In the genomic region with DNA sequence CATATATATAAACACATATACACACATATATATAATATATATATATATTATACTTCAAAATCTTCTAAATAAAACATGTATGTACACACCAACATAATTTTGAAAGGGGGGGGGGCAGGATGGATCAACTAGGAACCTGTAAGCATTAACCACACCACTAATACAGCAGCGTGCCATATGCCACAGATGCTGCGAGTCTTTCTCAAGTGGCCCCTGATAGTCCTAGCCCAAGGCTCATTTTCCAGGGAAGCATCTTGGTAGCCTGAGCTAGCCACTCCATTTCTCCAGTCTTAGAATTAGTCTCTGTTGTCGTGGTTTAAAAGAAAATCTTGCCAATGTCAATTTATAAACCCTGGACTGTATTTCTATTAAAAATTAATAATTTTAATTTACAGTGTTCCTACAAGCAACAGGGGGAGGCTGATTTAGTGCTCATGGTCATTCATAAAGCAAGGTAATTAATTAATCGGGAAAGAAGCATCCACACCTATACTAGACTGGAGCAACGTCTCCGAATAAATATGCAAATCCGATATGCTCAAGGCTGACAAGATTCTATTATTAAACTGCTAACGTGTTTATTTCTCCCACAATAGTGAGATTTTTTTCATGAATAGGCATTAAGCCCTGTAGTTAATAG, we compare ENCODE assay signal across 23 mouse cellular contexts. TPM values are rescaled to one million over a fixed set of nuclear protein-coding genes. Genes with fewer than 3 reads are reported as not detected.
DNase-seq lines count a peak whose midpoint lies in the region; ATAC-seq and TF ChIP-seq lines count a peak whose summit lies in the region.
"Had no signal": no experiment of that assay in that cellular context is flagged by ENCODE, and none has a peak within 500 bp of the region (broad histone marks: within the 10 kb centered on the region; RNA-seq: fewer than 3 reads in every experiment).

No protein-coding gene starts in this region.

- ATAC-seq in forebrain, embryonic 13.5 days = peak; percentile 66
- ATAC-seq in hindbrain, embryonic 13.5 days (ENCODE audit: low FRiP score) = peak; percentile 61; the same call in 1 of the 2 replicates
- peak; percentile 51 for ATAC-seq in midbrain, embryonic 16.5 days
- no peak for ATAC-seq in liver, postnatal 0 days
- ATAC-seq: CD4-positive, CD25-positive, alpha-beta regulatory T cell, adult 4 months had no signal

- TF ChIP-seq CTCF in layer of hippocampus, adult 2 months (conservative IDR thresholded peaks at IDR 0.05) = no peak
- TF ChIP-seq CTCF in liver, postnatal 0 days (IDR thresholded peaks at IDR 0.05; ENCODE audit: low read depth) = no peak

- WGBS in forebrain, embryonic 13.5 days = 46% methylated on average over 8 of the region's 8 CpGs
- 66% methylated on average over 8 of the region's 8 CpGs for WGBS in hindbrain, embryonic 13.5 days
- WGBS in midbrain, embryonic 16.5 days = 54% methylated on average over 8 of the region's 8 CpGs
- 85% methylated on average over 8 of the region's 8 CpGs for WGBS in liver, postnatal 0 days (ENCODE audit: insufficient replicate concordance)

- H3K9me3 ChIP-seq in forebrain, embryonic 13.5 days (replicated peaks) = no peaks in the 10 kb centered on the region
- H3K9me3 ChIP-seq in hindbrain, embryonic 13.5 days = no peaks in the 10 kb centered on the region
- no peaks in the 10 kb centered on the region for H3K9me3 ChIP-seq in midbrain, embryonic 16.5 days (replicated peaks; ENCODE audit: control insufficient read depth, low read length, poor library complexity, severe bottlenecking)
- no peaks in the 10 kb centered on the region for H3K9me3 ChIP-seq in liver, postnatal 0 days (ENCODE audit: low read length)
- H3K9me3 ChIP-seq: embryonic facial prominence, embryonic 10.5 days; heart, embryonic 15.5 days; limb, embryonic 15.5 days had no signal

- peaks cover 17% of the 10 kb centered on the region for H3K4me1 ChIP-seq in forebrain, embryonic 13.5 days
- peaks cover 12% of the 10 kb centered on the region for H3K4me1 ChIP-seq in hindbrain, embryonic 13.5 days (replicated peaks)
- peaks cover 10% of the 10 kb centered on the region for H3K4me1 ChIP-seq in midbrain, embryonic 16.5 days (ENCODE audit: control insufficient read depth, insufficient read depth, low read length)
- no peaks in the 10 kb centered on the region for H3K4me1 ChIP-seq in liver, postnatal 0 days (ENCODE audit: insufficient read depth)
- H3K4me1 ChIP-seq: embryonic facial prominence, embryonic 10.5 days; limb, embryonic 15.5 days had no signal

- H3K36me3 ChIP-seq in forebrain, embryonic 13.5 days (ENCODE audit: poor library complexity, severe bottlenecking) = no peaks in the 10 kb centered on the region
- no peaks in the 10 kb centered on the region for H3K36me3 ChIP-seq in hindbrain, embryonic 13.5 days
- H3K36me3 ChIP-seq in midbrain, embryonic 16.5 days (ENCODE audit: control insufficient read depth, insufficient read depth, low read length) = no peaks in the 10 kb centered on the region
- no peaks in the 10 kb centered on the region for H3K36me3 ChIP-seq in liver, postnatal 0 days (replicated peaks; ENCODE audit: insufficient read depth, low read length)
- H3K36me3 ChIP-seq: heart, embryonic 15.5 days had no signal

- H3K4me2 ChIP-seq in forebrain, embryonic 13.5 days = peak overlapping the region; percentile 34
- peak overlapping the region; percentile 36 for H3K4me2 ChIP-seq in hindbrain, embryonic 13.5 days
- H3K4me2 ChIP-seq in midbrain, embryonic 16.5 days (ENCODE audit: low read length) = peak overlapping the region; percentile 40
- H3K4me2 ChIP-seq in liver, postnatal 0 days (ENCODE audit: low read depth, low read length) = no peak overlapping the region
- H3K4me2 ChIP-seq: heart, embryonic 15.5 days; limb, embryonic 15.5 days had no signal

- TF ChIP-seq EP300 in liver, postnatal 0 days (IDR thresholded peaks at IDR 0.05; ENCODE audit: low read depth) = no peak

- no peak overlapping the region for H3K9ac ChIP-seq in forebrain, embryonic 13.5 days
- H3K9ac ChIP-seq in hindbrain, embryonic 13.5 days = no peak overlapping the region
- H3K9ac ChIP-seq in midbrain, embryonic 16.5 days (ENCODE audit: low read depth, low read length) = peak overlapping the region; percentile 11; the same call in 1 of the 2 replicates
- H3K9ac ChIP-seq in liver, postnatal 0 days (replicated peaks) = no peak overlapping the region
- H3K9ac ChIP-seq: heart, embryonic 15.5 days; limb, embryonic 15.5 days; liver, embryonic 14.5 days had no signal

- H3K27ac ChIP-seq in layer of hippocampus, adult 2 months = peak overlapping the region; percentile 56
- peak overlapping the region; percentile 35; the same call in 1 of the 2 replicates for H3K27ac ChIP-seq in forebrain, embryonic 13.5 days
- H3K27ac ChIP-seq in hindbrain, embryonic 13.5 days = no peak overlapping the region
- H3K27ac ChIP-seq in midbrain, embryonic 16.5 days (ENCODE audit: low read length) = no peak overlapping the region
- H3K27ac ChIP-seq in liver, postnatal 0 days (ENCODE audit: low read depth) = no peak overlapping the region
- H3K27ac ChIP-seq: embryonic facial prominence, embryonic 10.5 days; heart, embryonic 15.5 days; left cerebral cortex, adult 2 months; limb, embryonic 15.5 days; liver, embryonic 14.5 days had no signal

- DNase-seq in layer of hippocampus, adult 2 months (ENCODE audit: low spot score in 2 of 2) = no peak
- no peak for DNase-seq in layer of hippocampus, adult 18-20 months (ENCODE audit: low spot score in 2 of 2)
- no peak for DNase-seq in liver, postnatal 0 days
- no peak for DNase-seq in adrenal gland, adult 18-20 months (ENCODE audit: low spot score in 2 of 2)
- no peak for DNase-seq in kidney, adult 8-10 months
- DNase-seq: adrenal gland, postnatal 25 days; cerebellum, adult 11 months; cerebellum, postnatal 10 days; heart, postnatal 36 days; kidney, postnatal 4 days; left cerebral cortex, postnatal 4 days; lung, postnatal 4 days had no signal

- no peaks in the 10 kb centered on the region for H3K27me3 ChIP-seq in forebrain, embryonic 13.5 days
- H3K27me3 ChIP-seq in hindbrain, embryonic 13.5 days = no peaks in the 10 kb centered on the region
- H3K27me3 ChIP-seq in midbrain, embryonic 16.5 days (ENCODE audit: control insufficient read depth, insufficient read depth, low read depth, low read length) = no peaks in the 10 kb centered on the region
- no peaks in the 10 kb centered on the region for H3K27me3 ChIP-seq in liver, postnatal 0 days (ENCODE audit: insufficient read depth, low read length)
- H3K27me3 ChIP-seq: heart, embryonic 15.5 days; limb, embryonic 15.5 days had no signal

- H3K4me3 ChIP-seq in layer of hippocampus, adult 2 months = peak overlapping the region; percentile 39
- no peak overlapping the region for H3K4me3 ChIP-seq in forebrain, embryonic 13.5 days
- no peak overlapping the region for H3K4me3 ChIP-seq in hindbrain, embryonic 13.5 days
- H3K4me3 ChIP-seq in midbrain, embryonic 16.5 days (ENCODE audit: low read depth, low read length) = peak overlapping the region; percentile 15; the same call in 1 of the 2 replicates
- H3K4me3 ChIP-seq in liver, postnatal 0 days (ENCODE audit: low read depth, low read length) = no peak overlapping the region
- H3K4me3 ChIP-seq: embryonic facial prominence, embryonic 10.5 days; heart, embryonic 15.5 days; left cerebral cortex, adult 2 months; limb, embryonic 15.5 days had no signal

RNA-seq across cellular contexts. Expression of a gene that starts 27.8 kb away (rescaled TPM):
- total RNA-seq in layer of hippocampus, adult 2 months (2021) = 10 to 100 TPM; 75.5 to 76.5 TPM
- 10 to 100 TPM; 74.9 to 77.3 TPM for total RNA-seq in layer of hippocampus, adult 18-20 months (2021)
- 26.0 and 36.3 TPM in 2 replicates for polyA plus RNA-seq in forebrain, embryonic 13.5 days (2015; fragmentation: Nextera tagmentation; extraction: Ambion mirVana)
- polyA plus RNA-seq in hindbrain, embryonic 13.5 days (2015; fragmentation: Nextera tagmentation; extraction: Ambion mirVana) = 14.8 and 16.5 TPM in 2 replicates
- 12.1 and 15.8 TPM in 2 replicates for polyA plus RNA-seq in midbrain, embryonic 16.5 days (2015; fragmentation: Nextera tagmentation; extraction: Ambion mirVana)
- 2.1 and 2.7 TPM in 2 replicates for polyA plus RNA-seq in liver, postnatal 0 days (2015; fragmentation: Nextera tagmentation; extraction: Ambion mirVana)
- 100 to 1,000 TPM in 1 of 2 experiments, 10 to 100 TPM in 1; 95.3 to 103 TPM for total RNA-seq in adrenal gland, adult 18-20 months (2021)
- total RNA-seq: megakaryocyte-erythroid progenitor cell, adult 5-6 weeks; neutrophil, adult 5-6 weeks had no signal

Comparison
In these comparisons a context has a peak if more than half of its experiments do, and no peak if none do; other contexts are left out.
1. H3K27ac ChIP-seq: peak in layer of hippocampus, adult 2 months (single experiment) and forebrain, embryonic 13.5 days (single experiment); none in hindbrain, embryonic 13.5 days (single experiment), midbrain, embryonic 16.5 days (single experiment) and liver, postnatal 0 days (single experiment).
2. H3K4me3 ChIP-seq: peak in layer of hippocampus, adult 2 months (single experiment) and midbrain, embryonic 16.5 days (single experiment); none in forebrain, embryonic 13.5 days (single experiment), hindbrain, embryonic 13.5 days (single experiment) and liver, postnatal 0 days (single experiment).